Mouse (Mus musculus): ENCODE results near the gene Rnf213.

Gene Rnf213

GRCm38 (mm10) chr11:119404627-119405026 is 11.7 kb downstream of the Rnf213 start:
- TF ChIP-seq GATA4 (IDR thresholded peaks at IDR 0.05; ENCODE audit: insufficient replicate concordance, low read length), result no peak

DNA sequence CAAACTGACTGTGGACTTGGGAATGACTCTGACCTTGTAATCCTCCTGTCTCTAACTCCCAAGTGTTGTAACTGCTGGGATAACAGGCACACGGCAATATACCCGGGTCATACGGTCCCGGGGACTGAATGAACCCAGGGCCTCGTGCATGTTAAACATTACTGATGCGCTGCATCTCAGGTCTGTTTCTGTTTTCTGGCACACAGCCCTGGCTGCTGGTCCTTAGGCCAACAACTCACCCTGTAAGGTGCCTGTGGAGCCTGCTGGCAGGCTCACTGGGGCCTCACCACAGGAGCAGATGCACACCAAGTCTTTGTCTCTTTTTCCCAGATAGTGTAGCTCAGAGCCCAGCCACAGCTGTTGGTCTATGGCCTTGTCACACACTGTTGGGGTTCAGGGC is 14.5 kb downstream of the Rnf213 start:
- TF ChIP-seq GATA4 (IDR thresholded peaks at IDR 0.05; ENCODE audit: insufficient replicate concordance, low read length), result no peak

DNA sequence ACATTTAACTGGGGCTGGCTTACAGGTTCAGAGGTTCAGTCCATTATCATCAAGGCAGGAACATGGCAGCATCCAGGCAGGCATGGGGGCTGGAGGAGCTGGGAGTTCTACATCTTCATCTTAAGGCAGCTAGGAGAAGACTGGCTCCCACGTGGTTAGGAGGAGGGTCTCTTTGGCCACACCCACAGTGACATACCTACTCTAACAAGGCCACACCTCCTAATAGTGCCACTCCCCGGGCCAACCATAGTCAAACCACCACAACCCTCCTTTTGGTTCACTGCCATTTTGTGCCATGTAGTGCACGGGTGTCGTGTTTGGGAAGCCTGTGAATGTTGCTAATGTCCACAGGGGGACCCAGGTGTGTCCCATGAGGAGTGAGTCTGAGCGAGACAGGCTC is 15.1 kb downstream of the Rnf213 start:
- no peak for TF ChIP-seq GATA4 (IDR thresholded peaks at IDR 0.05; ENCODE audit: insufficient replicate concordance, low read length)

- TF ChIP-seq GATA4 (IDR thresholded peaks at IDR 0.05; ENCODE audit: insufficient replicate concordance, low read length), result no peak
Observed at GRCm38 (mm10) chr11:119419327-119420118, 26.6 kb downstream of the Rnf213 start.

- no peak for TF ChIP-seq GATA4 (IDR thresholded peaks at IDR 0.05; ENCODE audit: insufficient replicate concordance, low read length)
Observed at GRCm38 (mm10) chr11:119420426-119420825, 27.5 kb downstream of the Rnf213 start.

DNA sequence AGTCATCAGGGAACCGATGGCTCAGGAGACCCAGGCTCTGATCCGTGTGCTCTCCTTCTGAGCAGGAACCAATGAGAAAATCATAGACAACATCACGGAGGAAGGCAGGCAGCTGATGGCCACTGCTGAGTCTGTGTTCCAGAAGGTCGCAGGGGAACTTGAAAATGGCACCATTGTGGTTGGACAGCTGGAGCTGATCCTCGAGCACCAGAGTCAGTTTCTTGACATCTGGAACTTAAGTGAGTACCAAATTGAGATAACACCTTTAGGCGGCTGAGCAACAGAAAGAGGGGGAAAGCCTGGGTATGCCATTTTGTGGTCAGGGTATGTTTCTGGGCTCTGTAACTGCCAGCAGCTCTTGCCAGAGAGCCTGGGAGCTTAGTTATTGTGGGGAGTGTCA is 34.5 kb downstream of the Rnf213 start:
- TF ChIP-seq GATA4 (IDR thresholded peaks at IDR 0.05; ENCODE audit: insufficient replicate concordance, low read length), result no peak

DNA sequence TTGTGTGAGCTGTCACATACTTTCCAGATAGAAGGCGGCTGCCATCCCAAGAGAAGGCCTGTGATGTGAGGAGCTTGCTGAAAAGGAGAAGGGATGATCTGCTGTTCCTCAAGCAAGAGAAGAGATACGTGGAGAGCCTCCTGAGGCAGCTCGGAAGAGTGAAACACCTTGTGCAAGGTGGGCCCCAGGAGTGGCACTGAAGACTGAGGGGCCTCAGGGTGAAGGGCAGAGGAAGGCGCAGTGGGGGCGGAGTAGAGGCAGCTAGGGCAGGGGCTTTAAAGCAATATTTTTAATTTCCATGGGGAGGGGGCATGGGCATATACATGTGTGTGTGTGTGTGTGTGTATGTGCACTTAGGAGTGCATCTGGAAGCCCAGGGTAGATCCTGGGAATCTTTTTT is 35.1 kb downstream of the Rnf213 start:
- no peak for TF ChIP-seq GATA4 (IDR thresholded peaks at IDR 0.05; ENCODE audit: insufficient replicate concordance, low read length)

DNA sequence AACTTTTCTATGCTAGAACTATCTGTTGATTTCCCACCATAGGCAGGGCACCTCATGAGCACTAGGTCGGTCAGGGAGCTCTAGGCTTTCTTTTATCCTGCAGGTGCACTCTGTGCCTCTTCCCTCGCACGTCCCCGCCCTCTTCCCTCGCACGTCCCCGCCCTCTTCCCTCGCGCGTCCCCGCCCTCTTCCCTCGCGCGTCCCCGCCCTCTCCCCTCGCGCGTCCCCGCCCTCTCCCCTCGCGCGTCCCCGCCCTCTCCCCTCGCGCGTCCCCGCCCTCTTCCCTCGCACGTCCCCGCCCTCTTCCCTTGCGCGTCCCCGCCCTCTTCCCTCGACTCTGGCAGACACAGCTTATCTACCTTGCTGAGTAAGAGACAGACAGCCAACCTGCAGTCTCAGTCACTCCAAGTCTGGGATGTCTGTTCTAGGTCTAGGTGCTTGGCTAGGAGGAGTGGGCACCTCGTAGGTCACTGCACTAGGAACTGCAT is 35.8 kb downstream of the Rnf213 start:
- no peak for TF ChIP-seq GATA4 (IDR thresholded peaks at IDR 0.05; ENCODE audit: insufficient replicate concordance, low read length)

GRCm38 (mm10) chr11:119431516-119431915 is 38.6 kb downstream of the Rnf213 start:
- TF ChIP-seq GATA4 (IDR thresholded peaks at IDR 0.05; ENCODE audit: insufficient replicate concordance, low read length), result no peak

DNA sequence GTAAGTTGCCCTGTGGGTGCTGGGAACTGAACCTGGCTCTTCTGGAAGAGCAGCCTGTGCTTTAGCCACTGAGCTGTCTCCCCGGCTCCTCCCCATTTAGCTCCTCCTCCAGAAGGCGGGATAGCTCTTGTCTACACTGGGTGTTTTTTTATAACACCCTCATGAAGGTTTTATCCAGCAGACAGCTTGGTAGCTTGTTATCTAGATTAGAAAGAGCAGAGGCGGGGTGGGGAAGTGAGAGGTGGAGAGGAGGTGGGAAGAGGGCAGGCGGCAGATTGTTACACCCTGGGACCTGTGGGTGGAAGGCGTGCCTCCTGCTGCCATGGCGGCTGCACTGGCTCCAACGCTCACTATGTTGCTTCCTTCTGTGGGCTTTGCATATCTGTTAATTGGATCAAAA is 39.8 kb downstream of the Rnf213 start:
- TF ChIP-seq GATA4 (IDR thresholded peaks at IDR 0.05; ENCODE audit: insufficient replicate concordance, low read length), result no peak

- no peak for TF ChIP-seq GATA4 (IDR thresholded peaks at IDR 0.05; ENCODE audit: insufficient replicate concordance, low read length)
Observed at GRCm38 (mm10) chr11:119434316-119434715, 41.4 kb downstream of the Rnf213 start.

DNA sequence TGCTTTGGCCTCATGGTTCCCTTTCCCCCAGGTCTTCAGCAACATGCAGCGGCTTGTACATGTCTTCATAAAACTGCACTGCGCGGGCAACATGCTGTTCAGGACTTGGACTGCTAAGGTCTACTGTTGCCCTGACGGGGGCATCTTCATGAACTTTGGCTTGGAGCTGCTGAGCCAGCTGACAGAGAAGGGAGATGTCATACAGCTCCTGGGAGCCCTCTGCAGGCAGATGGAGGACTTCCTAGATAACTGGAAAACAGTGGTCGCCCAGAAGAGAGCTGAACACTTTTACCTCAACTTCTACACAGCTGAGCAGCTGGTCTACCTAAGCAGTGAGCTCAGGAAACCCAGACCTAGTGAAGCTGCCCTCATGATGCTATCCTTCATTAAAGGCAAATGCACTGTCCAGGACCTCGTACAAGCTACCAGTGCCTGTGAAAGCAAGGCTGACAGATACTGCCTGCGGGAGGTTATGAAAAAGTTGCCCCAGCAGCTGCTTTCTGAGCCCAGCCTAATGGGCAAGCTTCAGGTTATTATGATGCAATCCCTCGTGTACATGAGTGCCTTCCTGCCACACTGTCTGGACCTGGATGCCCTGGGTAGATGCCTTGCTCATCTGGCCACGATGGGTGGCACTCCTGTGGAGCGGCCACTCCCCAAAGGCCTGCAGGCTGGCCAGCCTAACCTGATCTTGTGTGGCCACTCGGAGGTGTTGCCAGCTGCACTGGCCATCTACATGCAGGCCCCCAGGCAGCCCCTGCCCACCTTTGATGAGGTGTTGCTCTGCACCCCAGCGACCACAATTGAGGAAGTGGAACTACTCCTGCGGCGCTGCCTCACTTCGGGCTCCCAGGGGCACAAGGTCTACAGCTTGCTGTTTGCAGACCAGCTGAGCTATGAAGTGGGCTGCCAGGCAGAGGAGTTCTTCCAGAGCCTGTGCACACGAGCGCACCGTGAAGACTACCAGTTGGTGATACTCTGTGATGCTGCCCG is 43.3 kb downstream of the Rnf213 start:
- TF ChIP-seq GATA4 (IDR thresholded peaks at IDR 0.05; ENCODE audit: insufficient replicate concordance, low read length), result no peak

GRCm38 (mm10) chr11:119438776-119439175 is 45.9 kb downstream of the Rnf213 start:
- TF ChIP-seq GATA4 (IDR thresholded peaks at IDR 0.05; ENCODE audit: insufficient replicate concordance, low read length), result no peak

- no peak for TF ChIP-seq GATA4 (IDR thresholded peaks at IDR 0.05; ENCODE audit: insufficient replicate concordance, low read length)
Observed at GRCm38 (mm10) chr11:119442199-119442598, 49.3 kb downstream of the Rnf213 start.

DNA sequence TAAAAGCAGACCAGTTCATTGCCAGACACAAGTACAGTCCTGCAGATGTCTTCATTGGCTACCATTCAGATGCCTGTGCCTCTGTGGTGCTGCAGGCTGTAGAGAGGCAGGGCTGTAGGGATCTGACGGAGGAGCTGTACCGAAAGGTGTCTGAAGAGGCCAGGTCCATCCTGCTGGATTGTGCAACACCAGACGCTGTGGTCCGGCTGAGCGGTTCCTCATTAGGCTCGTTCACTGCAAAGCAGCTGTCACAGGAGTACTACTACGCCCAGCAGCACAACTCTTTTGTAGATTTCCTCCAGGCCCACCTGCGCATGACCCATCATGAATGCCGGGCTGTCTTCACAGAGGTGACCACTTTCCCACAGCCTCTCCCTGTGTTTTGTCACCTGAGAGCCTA is 50.5 kb downstream of the Rnf213 start:
- TF ChIP-seq GATA4 (IDR thresholded peaks at IDR 0.05; ENCODE audit: insufficient replicate concordance, low read length), result no peak

DNA sequence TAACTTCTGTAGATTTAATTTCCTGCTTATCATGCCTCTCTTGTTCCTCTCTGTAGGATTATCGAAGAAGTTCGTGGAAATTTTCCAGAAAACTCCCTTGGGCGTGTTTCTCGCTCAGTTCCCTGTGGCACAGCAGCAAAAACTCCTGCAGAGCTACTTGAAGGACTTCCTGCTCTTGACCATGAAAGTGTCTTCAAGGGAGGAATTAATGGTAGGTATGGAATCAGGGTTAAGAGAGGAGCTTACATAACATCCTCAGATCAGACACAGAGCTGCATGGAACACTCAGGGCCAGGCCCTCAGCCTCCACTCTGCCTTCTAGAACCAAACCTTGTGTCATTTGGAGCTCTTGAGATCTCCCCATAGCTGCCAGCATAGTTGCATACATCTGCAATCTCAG is 63.2 kb downstream of the Rnf213 start:
- TF ChIP-seq GATA4 (IDR thresholded peaks at IDR 0.05; ENCODE audit: insufficient replicate concordance, low read length), result no peak
